ENCODE assay signal across 8 mouse cellular contexts in genomic region chr14:87314999-87315732, GRCm38 (mm10).
DNase-seq lines count a peak whose midpoint lies in the region; ATAC-seq lines count a peak whose summit lies in the region.

No protein-coding gene starts in this region.

- H3K9ac ChIP-seq in heart, embryonic 12.5 days = no peak overlapping the region

- 19% methylated on average over 6 of the region's 6 CpGs for WGBS in heart, embryonic 12.5 days

- no peaks in the 10 kb centered on the region for H3K27me3 ChIP-seq in heart, embryonic 12.5 days (replicated peaks)

- no peaks in the 10 kb centered on the region for H3K4me1 ChIP-seq in heart, embryonic 12.5 days (replicated peaks)

- no peak overlapping the region for H3K27ac ChIP-seq in heart, embryonic 12.5 days (ENCODE audit: poor library complexity, severe bottlenecking)

- peak; percentile 20 to 72 for DNase-seq in heart, adult 18-20 months
- peak; percentile 52 for DNase-seq in ZHBTc4 (ENCODE audit: low read depth, low spot score)
- peak; percentile 36 to 52 for DNase-seq in heart, postnatal 36 days
- DNase-seq in layer of hippocampus, adult 11-12 months (ENCODE audit: low spot score) = peak; percentile 84
- DNase-seq in lung, postnatal 14 days = peak; percentile 74
- DNase-seq in right cerebral cortex, adult 2 months (ENCODE audit: low spot score in 2 of 2) = peak; percentile 86

- H3K4me2 ChIP-seq in heart, embryonic 12.5 days = no peak overlapping the region

- H3K36me3 ChIP-seq in heart, embryonic 12.5 days = no peaks in the 10 kb centered on the region

- H3K9me3 ChIP-seq in heart, embryonic 12.5 days (replicated peaks) = no peaks in the 10 kb centered on the region

- no peak overlapping the region for H3K4me3 ChIP-seq in heart, embryonic 12.5 days

- intact Hi-C loops in heart, postnatal 36 days (cut with DNase I) = loop anchor here (1.0 to 5.0 kb wide), 2 partner anchors 137 to 633 kb away; no protein-coding TSS in a partner anchor

- ATAC-seq in heart, embryonic 12.5 days (ENCODE audit: insufficient number of reproducible peaks, low FRiP score) = no peak
- peak; percentile 87 for ATAC-seq in common myeloid progenitor, adult 5-6 weeks (replicated peaks; ENCODE audit: low read depth, poor library complexity, severe bottlenecking)
